Mouse (Mus musculus): ENCODE measurements around the gene Med23.

Med23 gene

GRCm38 (mm10) chr10:24873624-24874023, 3.8 kb downstream of the Med23 start:
- peak; percentile 68 for DNase-seq (ENCODE audit: low read depth, low spot score)

- DNase-seq (ENCODE audit: low read depth, low spot score), result peak; percentile 84
Measured at GRCm38 (mm10) chr10:24886008-24886407, 16.2 kb downstream of the Med23 start.

DNA sequence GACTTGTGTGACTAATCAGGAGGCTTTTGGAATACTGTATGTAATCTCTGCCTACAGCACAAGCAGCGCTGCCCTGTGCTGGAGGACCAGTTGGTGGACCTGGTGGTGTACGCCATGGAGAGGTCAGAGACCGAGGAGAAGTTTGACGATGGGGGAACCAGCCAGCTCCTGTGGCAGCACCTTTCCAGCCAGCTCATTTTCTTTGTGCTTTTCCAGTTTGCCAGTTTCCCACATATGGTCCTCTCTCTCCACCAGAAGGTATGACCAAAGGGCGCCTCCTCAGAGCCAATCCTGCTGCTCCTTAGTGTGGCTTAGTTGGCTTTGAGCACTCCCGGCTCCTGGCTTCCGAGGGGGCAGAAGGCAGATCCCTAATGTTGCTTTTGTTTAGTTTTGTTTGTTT, 18.6 kb downstream of the Med23 start:
- no peak for DNase-seq (ENCODE audit: low read depth, low spot score)

- DNase-seq (ENCODE audit: low read depth, low spot score), result peak; percentile 56
Measured at GRCm38 (mm10) chr10:24895927-24896326, 26.1 kb downstream of the Med23 start.

- no peak for DNase-seq (ENCODE audit: low read depth, low spot score)
Measured at GRCm38 (mm10) chr10:24905627-24906026, 35.8 kb downstream of the Med23 start.

GRCm38 (mm10) chr10:24911199-24911598, 41.4 kb downstream of the Med23 start:
- no peak for DNase-seq (ENCODE audit: low read depth, low spot score)

DNA sequence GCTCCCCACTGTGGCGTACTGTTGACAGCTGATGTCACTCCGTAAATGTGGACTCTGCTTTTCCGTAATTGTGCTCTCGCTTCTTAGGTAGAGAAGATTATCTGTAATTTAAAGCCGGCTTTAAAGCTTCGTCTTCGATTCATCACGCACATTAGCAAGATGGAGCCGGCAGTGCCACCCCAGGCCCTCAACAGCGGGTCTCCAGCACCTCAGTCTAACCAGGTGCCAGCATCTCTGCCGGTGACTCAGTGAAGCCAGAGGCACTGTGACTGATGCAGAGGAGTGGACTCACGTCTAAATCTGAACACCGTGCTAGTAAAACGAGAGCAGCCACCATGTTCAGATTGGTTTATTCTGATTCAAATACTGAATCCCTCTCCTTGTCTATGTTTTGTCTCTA, 42.8 kb downstream of the Med23 start:
- DNase-seq (ENCODE audit: low read depth, low spot score), result no peak

GRCm38 (mm10) chr10:24915486-24915885, 45.7 kb downstream of the Med23 start:
- no peak for DNase-seq (ENCODE audit: low read depth, low spot score)

- DNase-seq (ENCODE audit: low read depth, low spot score), result no peak
Measured at GRCm38 (mm10) chr10:24922977-24923376, 53.2 kb downstream of the Med23 start.

DNA sequence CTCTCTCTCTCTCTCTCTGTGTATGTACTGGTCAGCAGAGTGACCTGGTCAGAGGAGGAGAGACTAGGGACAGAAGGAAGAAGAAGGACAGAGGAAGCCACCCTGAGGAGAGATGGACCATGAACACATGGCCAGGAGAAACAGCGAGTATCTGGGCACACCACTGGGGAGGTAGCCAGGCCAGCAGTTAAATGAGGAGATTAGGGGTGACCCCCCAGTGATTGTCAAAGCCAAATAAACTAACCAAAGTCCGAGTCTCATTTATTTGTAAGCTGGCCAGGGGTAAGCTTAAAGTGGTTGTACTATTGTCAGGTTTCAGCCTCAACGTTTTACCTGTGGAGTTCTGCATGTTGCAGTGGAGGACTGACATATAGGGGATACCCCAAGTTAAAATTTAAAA, 54.5 kb downstream of the Med23 start:
- DNase-seq (ENCODE audit: low read depth, low spot score), result no peak

DNA sequence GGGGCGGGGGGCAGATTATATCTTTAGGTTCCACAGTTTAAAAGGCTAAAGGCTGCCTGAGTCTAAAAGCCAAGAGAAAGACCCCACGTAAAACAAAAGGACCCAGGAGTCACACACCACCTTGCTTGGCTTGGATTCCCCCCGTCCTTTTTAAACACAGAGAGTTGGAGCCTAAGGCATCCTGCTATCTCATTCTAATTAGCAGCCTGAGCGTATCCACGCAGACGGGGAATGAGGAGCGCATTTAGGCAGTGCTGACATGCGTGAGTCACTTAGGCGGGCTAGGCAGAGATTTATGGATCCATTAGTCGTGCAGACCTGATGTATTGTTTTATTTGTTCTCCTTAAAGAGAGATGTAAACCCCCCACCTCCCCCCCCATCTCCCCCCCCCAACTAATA, 56.6 kb downstream of the Med23 start:
- DNase-seq (ENCODE audit: low read depth, low spot score), result no peak

GRCm38 (mm10) chr10:24926962-24927720, 57.4 kb downstream of the Med23 start, which contains the start of gene Arg1:
Arg1 (minus strand) TSS chr10:24927484.
- no peak for DNase-seq (ENCODE audit: low read depth, low spot score)

- no peak for DNase-seq (ENCODE audit: low read depth, low spot score)
Measured at GRCm38 (mm10) chr10:24928072-24928471, 58.3 kb downstream of the Med23 start.

- no peak for DNase-seq (ENCODE audit: low read depth, low spot score)
Measured at GRCm38 (mm10) chr10:24930143-24930542, 60.4 kb downstream of the Med23 start.

GRCm38 (mm10) chr10:24947871-24948270, 78.1 kb downstream of the Med23 start:
- no peak for DNase-seq (ENCODE audit: low read depth, low spot score)

- no peak for DNase-seq (ENCODE audit: low read depth, low spot score)
Measured at GRCm38 (mm10) chr10:24948278-24948677, 78.5 kb downstream of the Med23 start.

DNA sequence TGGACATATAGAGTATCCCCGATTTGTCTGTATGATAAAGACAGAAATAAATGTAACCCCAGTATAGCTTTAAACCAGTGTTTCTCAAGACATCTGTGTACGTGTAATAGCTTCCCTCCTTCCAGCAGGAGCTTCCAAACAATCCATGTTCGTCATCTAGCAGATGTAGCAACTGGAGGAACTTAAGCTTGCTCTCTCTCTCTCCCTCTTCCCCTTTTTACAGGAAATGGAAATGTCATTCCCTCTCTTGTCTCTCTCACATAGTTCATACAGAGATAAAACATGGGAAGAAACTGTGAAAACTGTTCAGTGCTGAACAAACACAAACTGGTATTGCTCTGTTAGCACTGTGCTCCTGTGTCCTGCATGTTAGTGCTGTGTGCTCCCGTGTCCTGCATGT, 80.4 kb downstream of the Med23 start:
- DNase-seq (ENCODE audit: low read depth, low spot score), result no peak

DNA sequence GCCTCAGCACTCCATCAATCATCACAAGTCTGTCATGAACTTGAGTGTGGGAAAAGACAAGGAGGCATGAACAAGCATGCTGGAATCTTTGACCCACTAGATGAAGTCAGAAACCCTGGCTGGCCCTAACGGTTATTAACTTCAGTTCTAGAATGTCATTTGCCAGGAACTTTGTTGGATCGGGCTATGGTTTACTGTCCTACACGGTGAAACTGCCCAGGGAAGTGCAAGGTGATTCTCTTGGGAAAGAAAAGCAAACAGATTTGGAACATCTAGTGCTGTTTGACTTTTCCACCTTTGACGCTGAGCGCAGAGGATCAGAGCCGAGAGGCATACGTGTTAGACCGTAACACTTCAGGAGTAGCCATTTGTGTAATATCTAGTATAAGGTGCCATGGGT, 81.8 kb downstream of the Med23 start:
- no peak for DNase-seq (ENCODE audit: low read depth, low spot score)

DNA sequence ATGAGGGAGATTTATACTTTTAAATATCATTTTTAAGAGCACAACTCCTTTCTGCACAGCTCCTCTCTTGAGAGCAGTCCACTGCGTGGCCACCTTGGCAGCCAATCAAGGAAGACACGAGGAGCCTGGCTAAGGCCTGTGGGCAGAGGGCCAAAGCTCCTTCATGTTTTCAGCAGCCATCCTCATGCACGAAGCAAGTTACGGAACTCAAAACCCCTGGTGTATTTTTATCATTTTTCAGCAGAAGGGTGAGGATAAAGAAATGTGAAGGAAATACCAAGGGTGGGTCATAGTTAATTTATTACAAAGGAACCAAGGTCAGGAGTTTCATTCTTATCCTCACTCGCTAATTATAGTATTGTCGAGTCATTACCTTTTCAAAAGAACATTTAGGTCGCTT, 82.8 kb downstream of the Med23 start:
- DNase-seq (ENCODE audit: low read depth, low spot score), result no peak

DNA sequence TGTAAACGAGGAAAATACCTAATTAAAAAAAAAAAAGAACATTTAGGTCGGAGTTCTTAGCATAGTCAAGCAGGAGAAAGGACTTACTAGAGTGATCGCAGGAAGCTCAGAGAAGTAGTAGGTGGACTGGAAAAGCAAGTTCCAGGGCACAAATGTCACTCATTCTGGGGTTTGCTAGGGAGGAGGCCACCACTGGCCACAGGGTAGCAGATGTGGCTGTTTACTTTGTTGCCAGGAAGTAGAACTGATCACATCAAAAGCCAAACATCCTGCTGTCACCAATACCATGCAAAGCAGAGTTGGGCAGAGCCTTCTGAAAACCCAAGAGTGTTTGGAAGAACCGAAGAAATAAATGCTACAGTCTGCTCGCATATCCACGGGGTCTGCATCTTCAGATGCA, 84.1 kb downstream of the Med23 start:
- no peak for DNase-seq (ENCODE audit: low read depth, low spot score)

DNA sequence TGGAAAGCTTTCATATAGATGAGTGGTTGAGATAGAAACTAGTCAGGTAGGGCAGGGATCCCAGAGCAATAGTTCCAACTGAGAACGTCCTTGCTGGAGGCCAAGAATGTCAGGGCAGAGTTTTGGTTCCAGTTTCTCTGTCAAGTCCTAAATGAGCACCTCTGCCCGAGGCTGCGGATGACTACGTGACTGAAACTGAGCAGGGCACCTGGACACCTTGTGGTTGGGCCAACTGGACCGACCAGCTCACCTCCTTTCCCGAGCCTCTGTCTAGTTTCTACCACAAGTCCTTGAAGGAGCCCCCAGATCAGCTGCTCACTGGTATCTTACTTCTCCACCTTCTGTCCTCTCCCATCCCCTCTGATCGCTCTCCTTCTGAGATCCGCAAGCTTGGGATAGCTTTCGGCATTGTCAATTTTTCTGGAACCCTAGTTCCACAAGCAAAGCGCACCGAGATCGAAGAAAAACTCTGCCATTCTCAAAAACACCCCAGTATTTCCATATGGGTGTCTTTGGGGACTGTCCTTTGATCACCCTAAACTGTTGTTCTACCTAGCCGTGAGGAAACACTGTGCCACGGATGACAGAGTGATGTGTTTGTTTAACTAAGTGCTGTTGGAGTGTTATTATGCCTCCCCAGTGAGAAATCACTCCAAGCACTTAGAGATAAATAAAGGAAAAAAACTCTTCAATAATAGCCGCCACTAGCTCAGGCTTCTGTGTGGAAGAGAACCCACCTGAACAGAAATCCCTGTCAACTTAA, 88.7 kb downstream of the Med23 start:
- no peak for DNase-seq (ENCODE audit: low read depth, low spot score)

- DNase-seq (ENCODE audit: low read depth, low spot score), result no peak
Measured at GRCm38 (mm10) chr10:24959043-24959916, 89.5 kb downstream of the Med23 start.
